Mouse (Mus musculus) skeletal muscle tissue, postnatal 0 days (tissue): Measurements from ENCODE around the gene Rph3a. TPM values are rescaled to one million over a fixed set of nuclear protein-coding genes. Genes with fewer than 3 reads are reported as not detected.

Experiments
- polyA plus RNA-seq: library from polyadenylated mRNA; unstranded; fragments of >200 nt; fragmentation: Nextera tagmentation; extraction: Ambion mirVana; gene quantifications from 2 replicates; pipeline ENCODE4 v1.2.1, GENCODE M21; 2015

Rph3a gene
- polyA plus RNA-seq = 0.02 TPM in 1 of 2 replicates, not detected in the other

GRCm38 (mm10) chr5:121009811-121010569 lies at the start of gene Rph3a:
Rph3a (minus strand) TSS chr5:121010092.

GRCm38 (mm10) chr5:120914204-120914603 lies 95.7 kb downstream of the Rph3a start, which contains the start of gene Oas1d:
Oas1d (plus strand) TSS chr5:120914536.

GRCm38 (mm10) chr5:120906791-120907733 lies 102.8 kb downstream of the Rph3a start, which contains the start of gene Oas1a:
Oas1a (minus strand) TSS chr5:120907521.

Other genes starting within 250 kb of the Rph3a start
- 0.14 and 0.37 TPM in 2 replicates for gene Oas3, start 232.4 kb downstream of the Rph3a start, polyA plus RNA-seq
- 0.08 and 0.23 TPM in 2 replicates for gene Oas1e, start 214.6 kb downstream of the Rph3a start, polyA plus RNA-seq
- 0.28 and 0.45 TPM in 2 replicates for gene Oas1c, start 197.6 kb downstream of the Rph3a start, polyA plus RNA-seq
- gene Oas1f, start 162.7 kb downstream of the Rph3a start, polyA plus RNA-seq = 0.74 TPM in 1 of 2 replicates, not detected in the other
- gene Oas1h, start 148.7 kb downstream of the Rph3a start, polyA plus RNA-seq = not detected in 2 replicates
- gene Oas1g, start 122.5 kb downstream of the Rph3a start, polyA plus RNA-seq = 0.64 and 0.87 TPM in 2 replicates
- 3.6 and 4.4 TPM in 2 replicates for gene Oas1a, start 102.6 kb downstream of the Rph3a start, polyA plus RNA-seq
- gene Oas1d, start 95.6 kb downstream of the Rph3a start, polyA plus RNA-seq = not detected in 2 replicates
- 19.9 and 20.9 TPM in 2 replicates for gene Ptpn11, start 181.3 kb upstream of the Rph3a start, polyA plus RNA-seq
- gene Rpl6, start 194.4 kb upstream of the Rph3a start, polyA plus RNA-seq = 351 and 392 TPM in 2 replicates
- 1.8 and 2.0 TPM in 2 replicates for gene Hectd4, start 210.1 kb upstream of the Rph3a start, polyA plus RNA-seq